ENCODE assay signal across 8 mouse cellular contexts in the genomic region with DNA sequence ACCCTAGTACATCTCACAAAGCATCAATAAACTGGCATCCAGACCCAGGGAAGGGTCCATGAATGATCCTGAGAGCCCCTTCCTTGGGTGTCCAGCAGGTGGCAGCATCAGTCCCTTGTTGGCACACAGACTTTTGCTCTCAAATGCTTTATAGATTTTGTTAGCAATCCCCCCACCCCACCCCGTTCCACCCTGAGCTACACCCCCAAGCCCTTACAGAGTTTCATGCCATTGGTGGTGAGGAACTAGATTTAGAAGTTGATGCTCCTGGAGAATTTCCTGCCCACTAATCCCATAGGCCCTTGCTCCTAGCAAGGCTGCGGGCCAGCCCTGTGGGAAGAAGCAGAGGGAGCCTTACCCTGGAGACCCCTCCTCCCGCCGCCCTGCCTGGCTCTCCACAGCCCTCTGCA. TPM values are rescaled to one million over a fixed set of nuclear protein-coding genes. Genes with fewer than 3 reads are reported as not detected.
DNase-seq lines count a peak whose midpoint lies in the region.

No protein-coding gene starts in this region.

- H3K4me3 ChIP-seq in forebrain, embryonic 10.5 days, result no peak overlapping the region

- DNase-seq in CD8-positive naive resting alpha-beta T cell, adult 2 months (ENCODE audit: low read depth in 2 of 2, low spot score in 2 of 2), result peak; percentile 64 to 81
- DNase-seq in brain, adult 2 months (ENCODE audit: low read depth, low spot score), result peak; percentile 82
- peak; percentile 76 for DNase-seq in forebrain, embryonic 10.5 days (ENCODE audit: extremely low spot score, low spot score)
- peak; percentile 86 to 92 for DNase-seq in heart, postnatal 10 days
- DNase-seq in kidney, postnatal 4 days, result peak; percentile 93
- peak; percentile 80 to 89 for DNase-seq in lung, adult 18-20 months
- peak; percentile 64 for DNase-seq in ovary, postnatal 14 days (ENCODE audit: low spot score)
- peak; percentile 52 to 84 for DNase-seq in thymus, postnatal 10 days (ENCODE audit: low spot score in 2 of 2)

- no peaks in the 10 kb centered on the region for H3K36me3 ChIP-seq in forebrain, embryonic 10.5 days (replicated peaks)

- WGBS in forebrain, embryonic 10.5 days, result 13% methylated on average over 4 of the region's 4 CpGs

- no peaks in the 10 kb centered on the region for H3K9me3 ChIP-seq in forebrain, embryonic 10.5 days

- peaks cover 7% of the 10 kb centered on the region for H3K27me3 ChIP-seq in forebrain, embryonic 10.5 days (ENCODE audit: poor library complexity, severe bottlenecking)

- intact Hi-C loops in heart, postnatal 10 days (cut with DNase I), result loop anchor here (1.0 to 5.0 kb wide), 4 partner anchors 38 to 172 kb away; no protein-coding TSS in a partner anchor

- H3K27ac ChIP-seq in forebrain, embryonic 10.5 days, result peak overlapping the region; percentile 36

- H3K4me1 ChIP-seq in forebrain, embryonic 10.5 days, result peaks cover 9% of the 10 kb centered on the region

RNA-seq across cellular contexts. Expression of gene Neurl1b, which starts 52.1 kb away (rescaled TPM):
- 0.09 and 0.10 TPM in 2 replicates for polyA plus RNA-seq in forebrain, embryonic 10.5 days (2016; fragmentation: Nextera tagmentation; extraction: Ambion mirVana)
- 10 to 100 TPM; 23.8 to 24.3 TPM for total RNA-seq in heart, postnatal 10 days (2021)
